Mouse (Mus musculus): ENCODE data around the gene Polr3f.

GRCm38 (mm10) chr2:144541246-144541645 is 13.7 kb downstream of the Polr3f start:
- TF ChIP-seq CTCF (conservative IDR thresholded peaks at IDR 0.05; ENCODE audit: insufficient read depth, insufficient read length, low read depth, low read length) (no peak), POLR2A (IDR thresholded peaks at IDR 0.05; ENCODE audit: low read depth, low read length) (no peak)

Data from kidney, adult 2 months (tissue).